Mouse (Mus musculus): ENCODE data around the gene Gclc. TPM values are rescaled to one million over a fixed set of nuclear protein-coding genes. Genes with fewer than 3 reads are reported as not detected.

Gene Gclc
- polyA plus RNA-seq, 1 experiment from 2014 or later = 20.3 TPM

DNA sequence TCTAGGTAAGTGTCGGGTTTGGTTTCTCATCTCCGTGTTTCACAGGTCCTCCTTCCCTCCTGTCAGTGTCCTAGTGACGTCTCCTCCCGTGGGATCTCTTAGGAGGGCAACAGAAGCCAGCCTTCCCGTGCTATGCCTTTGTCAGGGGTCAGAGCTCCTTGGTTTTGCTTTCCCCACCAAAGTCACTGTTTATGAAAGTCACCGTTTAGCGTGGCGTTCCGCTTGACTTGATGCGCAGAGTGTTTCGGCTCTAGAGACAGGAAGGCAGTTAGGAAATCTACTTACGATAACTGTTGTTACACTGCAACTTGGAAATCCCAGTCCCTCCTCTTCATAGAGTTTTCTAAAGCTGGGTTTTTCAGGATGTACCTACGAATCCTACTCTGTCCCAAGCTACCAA, 28.7 kb downstream of the Gclc start:
- H3K27me3 ChIP-seq (replicated peaks; ENCODE audit: control insufficient read depth, insufficient read depth, low read length) = no peaks in the 10 kb centered on the region
- no peak overlapping the region for H3K9ac ChIP-seq (ENCODE audit: low read length)
- no peaks in the 10 kb centered on the region for H3K9me3 ChIP-seq (replicated peaks; ENCODE audit: control insufficient read depth, low read length)
- DNase-seq (ENCODE audit: low spot score) (no peak), ATAC-seq (no peak)
- H3K4me1 ChIP-seq (ENCODE audit: control insufficient read depth, insufficient read depth, low read length) = no peaks in the 10 kb centered on the region
- H3K4me2 ChIP-seq (ENCODE audit: low read length) = no peak overlapping the region
- 92% methylated on average over 13 of the region's 13 CpGs for WGBS
- no peak overlapping the region for H3K4me3 ChIP-seq (ENCODE audit: low read depth, low read length)
- peaks cover 49% of the 10 kb centered on the region for H3K36me3 ChIP-seq (ENCODE audit: control insufficient read depth, insufficient read depth, low read length)
- no peak overlapping the region for H3K27ac ChIP-seq (ENCODE audit: low read depth, low read length)

DNA sequence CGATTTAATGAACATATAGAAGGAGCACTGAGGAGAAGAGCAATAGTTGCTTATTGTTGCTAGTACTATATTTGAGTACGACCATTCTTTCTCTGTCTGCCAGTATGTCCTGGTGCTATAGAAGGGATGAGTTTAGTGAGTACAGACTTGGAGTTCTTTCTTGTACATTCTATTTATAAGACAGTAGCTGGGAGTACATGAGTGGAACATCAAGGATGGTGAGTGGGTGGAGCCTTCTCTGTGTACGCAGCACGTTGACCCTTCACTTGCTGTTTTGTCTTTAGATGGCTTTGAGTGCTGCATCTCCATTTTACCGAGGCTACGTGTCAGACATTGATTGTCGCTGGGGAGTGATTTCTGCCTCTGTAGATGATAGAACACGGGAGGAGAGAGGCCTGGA, 31.1 kb downstream of the Gclc start:
- Histone ChIP-seq H3K27me3 (replicated peaks; ENCODE audit: control insufficient read depth, insufficient read depth, low read length) (no peaks in the 10 kb centered on the region), H3K27ac (ENCODE audit: low read depth, low read length) (no peak overlapping the region), H3K4me3 (ENCODE audit: low read depth, low read length) (no peak overlapping the region), H3K4me2 (ENCODE audit: low read length) (no peak overlapping the region), H3K9me3 (replicated peaks; ENCODE audit: control insufficient read depth, low read length) (no peaks in the 10 kb centered on the region), H3K4me1 (ENCODE audit: control insufficient read depth, insufficient read depth, low read length) (no peaks in the 10 kb centered on the region), H3K36me3 (ENCODE audit: control insufficient read depth, insufficient read depth, low read length) (peaks cover 50% of the 10 kb centered on the region), H3K9ac (ENCODE audit: low read length) (no peak overlapping the region)
- 93% methylated on average over 8 of the region's 8 CpGs for WGBS
- no peak for ATAC-seq
- no peak for DNase-seq (ENCODE audit: low spot score)

DNA sequence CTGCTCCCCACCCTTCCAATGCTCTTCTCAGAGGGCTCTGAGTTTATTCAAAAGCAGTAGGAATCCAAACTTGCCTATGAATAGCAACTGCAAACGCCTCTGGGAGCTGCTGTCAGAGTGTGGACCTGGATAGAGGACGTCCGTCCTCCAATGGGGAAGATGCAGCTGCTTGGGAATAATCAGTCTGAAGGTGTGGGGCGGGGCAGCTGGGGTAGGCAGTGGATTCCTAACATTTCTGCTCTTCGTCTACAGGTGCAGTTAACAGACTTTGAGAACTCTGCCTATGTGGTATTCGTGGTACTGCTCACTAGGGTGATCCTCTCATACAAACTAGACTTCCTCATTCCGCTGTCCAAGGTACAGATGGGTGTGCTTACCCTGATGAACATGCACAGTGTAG, 33.6 kb downstream of the Gclc start:
- ATAC-seq (no peak), DNase-seq (ENCODE audit: low spot score) (no peak)
- H3K9me3 ChIP-seq (replicated peaks; ENCODE audit: control insufficient read depth, low read length) = no peaks in the 10 kb centered on the region
- peaks cover 65% of the 10 kb centered on the region for H3K36me3 ChIP-seq (ENCODE audit: control insufficient read depth, insufficient read depth, low read length)
- H3K27me3 ChIP-seq (replicated peaks; ENCODE audit: control insufficient read depth, insufficient read depth, low read length) = no peaks in the 10 kb centered on the region
- no peak overlapping the region for H3K27ac ChIP-seq (ENCODE audit: low read depth, low read length)
- WGBS = 94% methylated on average over 7 of the region's 7 CpGs
- H3K9ac ChIP-seq (ENCODE audit: low read length) = no peak overlapping the region
- H3K4me3 ChIP-seq (ENCODE audit: low read depth, low read length) = no peak overlapping the region
- no peaks in the 10 kb centered on the region for H3K4me1 ChIP-seq (ENCODE audit: control insufficient read depth, insufficient read depth, low read length)
- no peak overlapping the region for H3K4me2 ChIP-seq (ENCODE audit: low read length)

DNA sequence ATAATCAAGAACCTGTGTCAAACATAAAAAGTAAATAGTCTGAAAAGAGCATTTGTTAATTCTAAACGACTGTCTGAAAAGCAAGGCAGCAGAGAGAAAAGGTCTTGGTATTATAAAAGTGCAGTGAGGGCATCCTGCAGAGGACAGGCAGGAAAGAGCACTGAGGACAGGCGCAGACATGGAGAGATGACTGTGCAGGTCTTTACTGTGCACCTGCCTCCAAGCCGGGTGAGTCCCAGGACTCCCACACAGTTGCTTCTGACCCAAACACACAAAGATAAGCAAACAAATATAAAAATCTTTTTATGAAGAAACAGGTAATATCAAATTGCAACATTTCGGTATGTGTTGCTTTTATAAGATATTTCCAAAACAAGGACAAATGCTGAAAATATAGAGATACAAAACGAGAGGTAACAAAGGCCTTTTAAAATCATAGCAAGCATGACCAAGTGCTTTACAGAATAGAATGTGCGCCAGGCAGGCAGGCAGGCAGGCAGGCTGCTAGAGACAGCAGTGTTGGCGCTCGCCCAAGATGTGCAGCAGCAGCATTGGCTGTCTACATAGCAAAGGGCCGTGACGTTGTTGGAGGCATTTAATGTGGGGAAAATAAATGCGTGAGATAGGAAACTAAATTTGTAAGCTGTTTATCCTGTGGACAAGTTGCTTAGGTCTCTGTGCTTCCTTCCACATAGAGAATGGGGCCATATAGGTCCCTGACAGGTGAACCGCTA, 35.4 kb downstream of the Gclc start:
- no peak overlapping the region for H3K4me2 ChIP-seq (ENCODE audit: low read length)
- H3K36me3 ChIP-seq (ENCODE audit: control insufficient read depth, insufficient read depth, low read length) = peaks cover 70% of the 10 kb centered on the region
- no peaks in the 10 kb centered on the region for H3K9me3 ChIP-seq (replicated peaks; ENCODE audit: control insufficient read depth, low read length)
- WGBS = 66% methylated on average over 12 of the region's 12 CpGs
- DNase-seq (ENCODE audit: low spot score) (peak; percentile 92), ATAC-seq (peak; percentile 95)
- peak overlapping the region; percentile 49; the same call in 1 of the 2 replicates for H3K27ac ChIP-seq (ENCODE audit: low read depth, low read length)
- H3K4me3 ChIP-seq (ENCODE audit: low read depth, low read length) = no peak overlapping the region
- H3K27me3 ChIP-seq (replicated peaks; ENCODE audit: control insufficient read depth, insufficient read depth, low read length) = no peaks in the 10 kb centered on the region
- no peak overlapping the region for H3K9ac ChIP-seq (ENCODE audit: low read length)
- H3K4me1 ChIP-seq (ENCODE audit: control insufficient read depth, insufficient read depth, low read length) = no peaks in the 10 kb centered on the region

DNA sequence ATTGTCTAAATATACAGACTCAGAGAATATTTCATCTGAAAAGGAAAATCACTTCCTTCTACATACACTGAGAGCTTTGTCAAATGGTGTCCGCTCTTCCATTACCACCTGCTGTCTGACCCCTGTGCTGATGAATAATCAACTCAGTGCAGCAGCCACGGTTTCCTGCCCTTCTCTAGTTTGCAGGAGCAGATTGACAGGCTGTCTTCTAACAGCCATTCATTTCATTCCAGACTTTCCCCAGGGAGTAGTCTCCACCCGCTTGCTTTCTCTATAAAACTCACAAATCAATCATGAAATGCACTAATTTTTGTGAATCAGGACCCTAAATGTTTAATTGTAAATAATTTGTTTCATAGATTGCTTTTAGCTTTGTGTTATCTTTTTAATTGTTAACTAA, 39.5 kb downstream of the Gclc start:
- Histone ChIP-seq H3K4me2 (ENCODE audit: low read length) (no peak overlapping the region), H3K9me3 (replicated peaks; ENCODE audit: control insufficient read depth, low read length) (no peaks in the 10 kb centered on the region), H3K9ac (ENCODE audit: low read length) (no peak overlapping the region), H3K4me1 (ENCODE audit: control insufficient read depth, insufficient read depth, low read length) (no peaks in the 10 kb centered on the region), H3K27me3 (replicated peaks; ENCODE audit: control insufficient read depth, insufficient read depth, low read length) (no peaks in the 10 kb centered on the region), H3K36me3 (ENCODE audit: control insufficient read depth, insufficient read depth, low read length) (peaks cover 40% of the 10 kb centered on the region), H3K4me3 (ENCODE audit: low read depth, low read length) (no peak overlapping the region), H3K27ac (ENCODE audit: low read depth, low read length) (no peak overlapping the region)
- ATAC-seq (no peak), DNase-seq (ENCODE audit: low spot score) (no peak)
- WGBS = 45% methylated on average over 3 of the region's 3 CpGs

DNA sequence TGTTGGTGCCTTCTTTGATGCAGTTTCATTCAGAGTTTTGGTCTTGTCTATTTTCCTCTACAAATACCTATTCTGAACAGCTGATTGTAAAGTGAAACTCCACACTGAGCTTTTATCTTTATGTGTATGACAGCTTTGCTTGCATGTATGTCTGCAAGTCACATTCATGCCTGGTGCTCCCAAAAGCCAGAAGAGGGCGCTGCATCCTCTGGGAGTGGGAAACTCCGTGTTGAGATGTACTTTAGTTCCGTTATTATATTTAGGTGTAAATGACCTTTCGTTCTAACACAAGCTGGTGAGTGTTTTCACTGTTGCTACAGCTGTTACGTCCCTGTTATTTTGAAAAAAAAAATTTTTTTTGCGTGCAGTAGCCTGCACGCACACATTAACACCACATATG, 48.1 kb downstream of the Gclc start:
- ATAC-seq (no peak), DNase-seq (ENCODE audit: low spot score) (peak; percentile 45)
- H3K4me2 ChIP-seq (ENCODE audit: low read length) = no peak overlapping the region
- no peaks in the 10 kb centered on the region for H3K27me3 ChIP-seq (replicated peaks; ENCODE audit: control insufficient read depth, insufficient read depth, low read length)
- no peak overlapping the region for H3K27ac ChIP-seq (ENCODE audit: low read depth, low read length)
- H3K4me1 ChIP-seq (ENCODE audit: control insufficient read depth, insufficient read depth, low read length) = peaks cover 7% of the 10 kb centered on the region
- no peaks in the 10 kb centered on the region for H3K9me3 ChIP-seq (replicated peaks; ENCODE audit: control insufficient read depth, low read length)
- H3K36me3 ChIP-seq (ENCODE audit: control insufficient read depth, insufficient read depth, low read length) = no peaks in the 10 kb centered on the region
- H3K9ac ChIP-seq (ENCODE audit: low read length) = no peak overlapping the region
- H3K4me3 ChIP-seq (ENCODE audit: low read depth, low read length) = no peak overlapping the region
- WGBS = 54% methylated on average over 7 of the region's 7 CpGs

DNA sequence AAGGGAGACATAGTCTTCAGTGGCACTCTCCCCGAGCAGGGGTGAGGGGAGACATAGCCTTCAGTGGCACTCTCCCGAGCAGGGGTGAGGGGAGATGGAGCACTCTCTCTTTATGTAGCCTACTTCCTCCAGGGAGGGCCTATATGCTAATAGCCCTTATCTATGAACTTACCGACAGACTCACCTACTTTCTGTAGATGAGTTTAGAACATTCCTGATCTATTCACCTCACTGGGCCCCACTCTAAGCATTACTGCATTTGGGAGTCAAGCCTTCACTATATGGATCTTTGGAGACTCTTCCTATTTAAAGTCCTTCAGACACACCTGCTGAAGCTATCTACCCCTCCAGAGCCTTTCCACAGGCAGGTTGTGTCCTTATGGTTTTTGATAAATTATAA, 52.1 kb downstream of the Gclc start:
- DNase-seq (ENCODE audit: low spot score) (no peak), ATAC-seq (peak; percentile 66)
- Histone ChIP-seq H3K36me3 (ENCODE audit: control insufficient read depth, insufficient read depth, low read length) (no peaks in the 10 kb centered on the region), H3K9ac (ENCODE audit: low read length) (peak overlapping the region; percentile 40; the same call in 1 of the 2 replicates), H3K4me1 (ENCODE audit: control insufficient read depth, insufficient read depth, low read length) (peaks cover 7% of the 10 kb centered on the region), H3K4me2 (ENCODE audit: low read length) (peak overlapping the region; percentile 41), H3K27me3 (replicated peaks; ENCODE audit: control insufficient read depth, insufficient read depth, low read length) (no peaks in the 10 kb centered on the region), H3K27ac (ENCODE audit: low read depth, low read length) (no peak overlapping the region), H3K4me3 (ENCODE audit: low read depth, low read length) (peak overlapping the region; percentile 8; the same call in 1 of the 2 replicates), H3K9me3 (replicated peaks; ENCODE audit: control insufficient read depth, low read length) (no peaks in the 10 kb centered on the region)
- WGBS = 47% methylated on average over 3 of the region's 3 CpGs

DNA sequence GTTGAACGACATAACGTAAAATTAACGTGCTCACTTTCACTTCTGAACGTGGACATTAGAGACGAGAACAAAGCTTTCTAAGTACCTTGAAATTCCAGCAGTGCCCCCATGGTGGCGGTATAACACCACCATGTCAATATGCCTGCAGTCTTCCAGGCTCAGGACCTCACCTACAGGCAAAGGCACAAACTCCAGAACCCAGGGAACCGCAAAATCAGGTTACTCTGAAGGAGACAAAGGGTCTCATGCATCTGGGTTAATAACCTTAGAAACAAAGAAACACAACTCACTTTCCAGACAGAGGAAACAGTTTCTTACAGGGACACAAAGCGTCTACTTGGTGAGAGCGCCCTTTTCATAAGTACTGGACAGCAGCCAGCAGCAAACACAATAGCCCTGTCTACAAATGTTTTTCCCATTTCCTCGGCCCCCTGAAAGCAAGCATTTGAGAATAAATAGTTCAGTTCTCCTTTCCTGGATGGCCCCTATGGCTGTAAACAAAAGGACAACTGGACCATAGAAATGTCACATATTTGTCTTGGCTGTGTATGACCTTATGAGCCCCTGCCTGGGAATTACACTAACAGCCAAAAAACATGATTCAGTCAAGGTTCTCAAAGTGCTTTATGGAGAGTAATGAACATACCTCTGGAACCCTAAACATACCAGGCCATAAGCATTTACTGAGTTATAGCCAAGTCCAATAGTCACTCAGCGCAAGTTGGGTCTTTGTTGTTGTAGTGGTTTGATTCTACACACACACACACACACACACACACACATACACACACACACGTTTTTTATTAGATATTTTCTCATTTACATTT, 52.7 kb downstream of the Gclc start:
- peak; percentile 94 for ATAC-seq
- Histone ChIP-seq H3K9me3 (replicated peaks; ENCODE audit: control insufficient read depth, low read length) (no peaks in the 10 kb centered on the region), H3K4me3 (ENCODE audit: low read depth, low read length) (peak overlapping the region; percentile 8; the same call in 1 of the 2 replicates), H3K27ac (ENCODE audit: low read depth, low read length) (no peak overlapping the region), H3K4me1 (ENCODE audit: control insufficient read depth, insufficient read depth, low read length) (peaks cover 7% of the 10 kb centered on the region), H3K36me3 (ENCODE audit: control insufficient read depth, insufficient read depth, low read length) (no peaks in the 10 kb centered on the region), H3K4me2 (ENCODE audit: low read length) (peak overlapping the region; percentile 41), H3K9ac (ENCODE audit: low read length) (peak overlapping the region; percentile 40; the same call in 1 of the 2 replicates), H3K27me3 (replicated peaks; ENCODE audit: control insufficient read depth, insufficient read depth, low read length) (no peaks in the 10 kb centered on the region)
- WGBS = 12% methylated on average over 12 of the region's 12 CpGs
- peak; percentile 92 for DNase-seq (ENCODE audit: low spot score)

DNA sequence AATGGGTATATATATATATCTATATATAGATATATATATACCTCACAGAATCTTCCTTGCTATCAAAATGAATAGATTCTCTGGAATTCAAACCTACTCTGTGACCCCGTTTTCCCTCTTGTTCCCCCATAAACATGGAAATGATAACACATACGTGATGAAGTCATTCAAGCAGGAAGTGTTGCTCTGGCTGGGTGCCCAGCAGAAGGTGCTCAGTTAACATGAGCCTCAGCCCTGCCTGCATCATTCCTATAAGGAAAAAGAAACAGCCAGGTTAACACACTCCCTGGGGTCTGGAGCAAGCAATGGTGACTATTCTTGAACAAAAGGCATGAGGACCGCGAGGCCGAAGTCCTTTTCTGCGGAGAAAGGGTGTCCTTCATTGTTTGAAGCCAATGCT, 54.1 kb downstream of the Gclc start:
- Histone ChIP-seq H3K4me2 (ENCODE audit: low read length) (no peak overlapping the region), H3K27me3 (replicated peaks; ENCODE audit: control insufficient read depth, insufficient read depth, low read length) (no peaks in the 10 kb centered on the region), H3K27ac (ENCODE audit: low read depth, low read length) (no peak overlapping the region), H3K4me1 (ENCODE audit: control insufficient read depth, insufficient read depth, low read length) (peaks cover 7% of the 10 kb centered on the region), H3K9me3 (replicated peaks; ENCODE audit: control insufficient read depth, low read length) (no peaks in the 10 kb centered on the region), H3K9ac (ENCODE audit: low read length) (no peak overlapping the region), H3K36me3 (ENCODE audit: control insufficient read depth, insufficient read depth, low read length) (no peaks in the 10 kb centered on the region), H3K4me3 (ENCODE audit: low read depth, low read length) (no peak overlapping the region)
- DNase-seq (ENCODE audit: low spot score) (no peak), ATAC-seq (no peak)
- 88% methylated on average over 6 of the region's 6 CpGs for WGBS

Data from forebrain, embryonic 14.5 days (tissue).